Mouse (Mus musculus): ENCODE data around the gene Uqcc2. TPM values are rescaled to one million over a fixed set of nuclear protein-coding genes. Genes with fewer than 3 reads are reported as not detected.

Uqcc2 gene
- polyA plus RNA-seq, 1 experiment from 2014 or later, result 372 TPM

- 85% methylated on average over 10 of the region's 10 CpGs for WGBS
- H3K9ac ChIP-seq, result no peak overlapping the region
These were observed 2.5 kb downstream of the Uqcc2 start for GRCm38 (mm10) chr17:27131240-27131665.

GRCm38 (mm10) chr17:27130246-27130645 lies 3.5 kb downstream of the Uqcc2 start:
- no peak overlapping the region for H3K4me2 ChIP-seq
- no peak overlapping the region for H3K9ac ChIP-seq
- H3K36me3 ChIP-seq (replicated peaks), result no peaks in the 10 kb centered on the region
- no peak overlapping the region for H3K4me3 ChIP-seq
- no peak for ATAC-seq (replicated peaks)
- peak overlapping the region; percentile 47; the same call in 1 of the 2 replicates for H3K27ac ChIP-seq
- WGBS, result 46% methylated on average over 9 of the region's 9 CpGs
- no peaks in the 10 kb centered on the region for H3K9me3 ChIP-seq
- peaks cover 83% of the 10 kb centered on the region for H3K4me1 ChIP-seq
- 0 out of 2 replicates have a peak, but pooled peaks cover 3% of the 10 kb centered on the region for H3K27me3 ChIP-seq (replicated peaks)

More at GRCm38 (mm10) chr17:27131240-27131665, 2.5 kb downstream of the Uqcc2 start:
- Histone ChIP-seq H3K4me1 (peaks cover 73% of the 10 kb centered on the region), H3K4me3 (no peak overlapping the region), H3K36me3 (replicated peaks) (no peaks in the 10 kb centered on the region), H3K27me3 (replicated peaks) (0 out of 2 replicates have a peak, but pooled peaks cover 3% of the 10 kb centered on the region), H3K4me2 (no peak overlapping the region), H3K9me3 (no peaks in the 10 kb centered on the region), H3K27ac (no peak overlapping the region)
- ATAC-seq (replicated peaks), result no peak

- H3K4me2 ChIP-seq, result no peak overlapping the region
- no peaks in the 10 kb centered on the region for H3K9me3 ChIP-seq
- no peak overlapping the region for H3K4me3 ChIP-seq
- H3K27me3 ChIP-seq (replicated peaks), result no peaks in the 10 kb centered on the region
- no peak for ATAC-seq (replicated peaks)
- WGBS, result 85% methylated on average over 7 of the region's 7 CpGs
- H3K4me1 ChIP-seq, result peaks cover 84% of the 10 kb centered on the region
- H3K27ac ChIP-seq, result peak overlapping the region; percentile 16; the same call in 1 of the 2 replicates
- no peaks in the 10 kb centered on the region for H3K36me3 ChIP-seq (replicated peaks)
- H3K9ac ChIP-seq, result no peak overlapping the region
These were observed 3.9 kb downstream of the Uqcc2 start for GRCm38 (mm10) chr17:27129819-27130218.

GRCm38 (mm10) chr17:27129291-27129690 lies 4.4 kb downstream of the Uqcc2 start:
- no peaks in the 10 kb centered on the region for H3K9me3 ChIP-seq
- no peak overlapping the region for H3K9ac ChIP-seq
- WGBS, result 68% methylated on average over 13 of the region's 13 CpGs
- H3K4me3 ChIP-seq, result no peak overlapping the region
- 0 out of 2 replicates have a peak overlapping the region, but pooled peaks have one; percentile 6 for H3K27ac ChIP-seq
- H3K4me1 ChIP-seq, result peaks cover 81% of the 10 kb centered on the region
- no peak for ATAC-seq (replicated peaks)
- no peaks in the 10 kb centered on the region for H3K27me3 ChIP-seq (replicated peaks)
- H3K4me2 ChIP-seq, result no peak overlapping the region
- no peaks in the 10 kb centered on the region for H3K36me3 ChIP-seq (replicated peaks)

GRCm38 (mm10) chr17:27128189-27128588 lies 5.5 kb downstream of the Uqcc2 start:
- peaks cover 77% of the 10 kb centered on the region for H3K4me1 ChIP-seq
- ATAC-seq (replicated peaks), result no peak
- no peak overlapping the region for H3K9ac ChIP-seq
- no peak overlapping the region for H3K27ac ChIP-seq
- H3K27me3 ChIP-seq (replicated peaks), result no peaks in the 10 kb centered on the region
- H3K36me3 ChIP-seq (replicated peaks), result no peaks in the 10 kb centered on the region
- 93% methylated on average over 5 of the region's 5 CpGs for WGBS
- H3K9me3 ChIP-seq, result no peaks in the 10 kb centered on the region
- H3K4me2 ChIP-seq, result no peak overlapping the region
- no peak overlapping the region for H3K4me3 ChIP-seq

DNA sequence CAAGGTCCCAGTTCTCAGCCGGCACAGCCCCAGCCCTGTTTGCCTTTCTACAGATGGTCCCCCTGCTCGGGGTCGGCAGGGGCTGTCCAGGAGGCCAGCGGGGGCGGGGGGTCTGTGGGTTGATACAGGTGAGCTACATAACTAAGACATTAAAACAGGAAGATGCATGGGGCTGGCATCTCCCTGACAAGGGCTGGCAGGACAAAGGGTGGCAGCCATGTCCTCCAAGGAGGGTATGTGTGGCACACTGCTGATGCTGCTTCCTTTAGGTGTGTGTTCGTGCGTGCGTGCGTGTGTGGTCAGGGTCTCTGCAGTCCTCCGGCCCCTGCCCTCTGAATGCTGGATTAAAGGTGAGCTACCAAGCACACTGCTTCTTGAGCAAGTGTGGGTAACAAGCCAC lies 6.7 kb downstream of the Uqcc2 start:
- H3K27ac ChIP-seq, result peak overlapping the region; percentile 62
- WGBS, result 75% methylated on average over 10 of the region's 10 CpGs
- H3K4me3 ChIP-seq, result no peak overlapping the region
- H3K4me2 ChIP-seq, result no peak overlapping the region
- no peaks in the 10 kb centered on the region for H3K9me3 ChIP-seq
- peaks cover 6% of the 10 kb centered on the region; the same call in 1 of the 2 replicates for H3K36me3 ChIP-seq (replicated peaks)
- H3K27me3 ChIP-seq (replicated peaks), result no peaks in the 10 kb centered on the region
- H3K4me1 ChIP-seq, result peaks cover 65% of the 10 kb centered on the region
- H3K9ac ChIP-seq, result 0 out of 2 replicates have a peak overlapping the region, but pooled peaks have one; percentile 9
- ATAC-seq (replicated peaks), result no peak

DNA sequence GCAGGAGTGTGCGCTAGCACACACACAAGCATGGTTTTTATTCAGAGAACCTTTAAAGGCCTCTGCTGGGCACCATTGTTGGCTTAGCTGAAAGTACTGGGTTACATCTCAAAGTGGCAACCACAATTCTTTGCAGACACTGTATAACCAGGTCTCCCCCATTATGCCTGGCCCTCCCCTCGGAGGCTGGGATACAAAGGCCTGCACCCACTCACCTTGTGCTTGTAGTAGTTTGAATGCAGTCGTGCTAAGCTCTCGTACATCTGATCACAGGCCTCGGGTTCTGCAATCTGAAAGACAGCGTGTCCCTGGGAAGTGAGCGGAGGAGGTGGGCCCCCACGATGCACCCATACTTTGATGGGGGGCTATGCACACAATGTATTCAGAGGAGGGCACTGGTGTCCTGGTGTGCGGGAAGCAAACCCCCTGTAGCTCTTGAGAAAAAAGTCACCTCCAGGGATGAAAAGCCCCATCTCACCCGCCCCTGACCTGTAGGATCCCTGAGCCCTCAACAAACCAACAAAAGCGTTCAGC lies 8.0 kb downstream of the Uqcc2 start:
- Histone ChIP-seq H3K9me3 (no peaks in the 10 kb centered on the region), H3K27ac (peak overlapping the region; percentile 62), H3K36me3 (replicated peaks) (peaks cover 9% of the 10 kb centered on the region; the same call in 1 of the 2 replicates), H3K4me3 (no peak overlapping the region), H3K27me3 (replicated peaks) (no peaks in the 10 kb centered on the region), H3K4me2 (no peak overlapping the region), H3K4me1 (peaks cover 62% of the 10 kb centered on the region), H3K9ac (no peak overlapping the region)
- no peak for ATAC-seq (replicated peaks)
- WGBS, result 78% methylated on average over 11 of the region's 11 CpGs

DNA sequence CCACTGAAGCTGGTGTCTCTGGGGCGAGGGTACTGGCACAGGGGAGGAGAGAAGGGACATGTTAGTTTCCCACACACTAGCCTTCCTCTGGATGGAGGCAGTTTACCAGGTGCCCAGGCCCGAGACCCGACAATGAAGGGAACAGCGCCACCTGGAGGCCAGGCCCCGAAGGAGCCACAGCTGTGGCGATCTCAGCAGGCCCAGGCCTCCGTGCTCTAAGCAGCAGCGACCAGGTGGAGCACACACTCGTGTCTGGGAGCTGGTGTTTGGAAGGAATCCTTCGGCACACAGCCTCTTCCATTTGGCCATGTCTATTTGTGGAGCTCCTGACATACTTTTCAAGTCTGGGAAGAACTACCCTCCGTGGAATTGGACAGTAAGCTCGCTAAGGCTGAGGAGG lies 8.5 kb downstream of the Uqcc2 start:
- no peak overlapping the region for H3K4me2 ChIP-seq
- H3K9me3 ChIP-seq, result no peaks in the 10 kb centered on the region
- WGBS, result 33% methylated on average over 12 of the region's 12 CpGs
- H3K27me3 ChIP-seq (replicated peaks), result no peaks in the 10 kb centered on the region
- H3K4me1 ChIP-seq, result peaks cover 62% of the 10 kb centered on the region
- no peak for ATAC-seq (replicated peaks)
- H3K36me3 ChIP-seq (replicated peaks), result peaks cover 9% of the 10 kb centered on the region; the same call in 1 of the 2 replicates
- H3K27ac ChIP-seq, result peak overlapping the region; percentile 28; the same call in 1 of the 2 replicates
- 0 out of 2 replicates have a peak overlapping the region, but pooled peaks have one; percentile 14 for H3K9ac ChIP-seq
- no peak overlapping the region for H3K4me3 ChIP-seq

GRCm38 (mm10) chr17:27123813-27124375 lies 9.8 kb downstream of the Uqcc2 start:
- peaks cover 54% of the 10 kb centered on the region for H3K4me1 ChIP-seq
- 77% methylated on average over 7 of the region's 7 CpGs for WGBS

DNA sequence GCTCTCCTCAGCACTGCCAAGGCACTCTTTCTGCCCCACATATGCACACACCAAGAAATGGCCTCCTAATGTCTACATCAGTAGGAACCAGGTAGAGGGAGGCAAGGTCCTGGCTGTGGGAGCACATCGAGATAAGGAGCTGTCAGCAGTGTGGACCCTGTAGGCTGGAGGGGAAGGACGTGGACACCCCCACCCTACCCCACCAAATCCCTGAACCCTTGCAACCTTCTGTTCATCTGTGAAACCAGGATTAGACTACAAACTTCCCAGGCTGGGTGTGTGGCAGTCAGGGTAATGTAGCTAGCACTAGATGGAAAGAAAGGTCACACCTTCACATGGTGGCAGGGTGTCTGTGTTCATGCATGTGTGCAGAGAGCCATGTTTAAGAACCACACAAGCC lies 10.6 kb downstream of the Uqcc2 start:
- no peak for ATAC-seq (replicated peaks)
- H3K36me3 ChIP-seq (replicated peaks), result peaks cover 9% of the 10 kb centered on the region; the same call in 1 of the 2 replicates
- H3K27me3 ChIP-seq (replicated peaks), result no peaks in the 10 kb centered on the region
- H3K27ac ChIP-seq, result no peak overlapping the region
- WGBS, result 92% methylated on average over 2 of the region's 2 CpGs
- H3K9me3 ChIP-seq, result no peaks in the 10 kb centered on the region
- H3K4me1 ChIP-seq, result peaks cover 48% of the 10 kb centered on the region
- H3K4me2 ChIP-seq, result no peak overlapping the region
- H3K4me3 ChIP-seq, result no peak overlapping the region
- no peak overlapping the region for H3K9ac ChIP-seq

More at GRCm38 (mm10) chr17:27123813-27124375, 9.8 kb downstream of the Uqcc2 start:
- Histone ChIP-seq H3K4me2 (no peak overlapping the region), H3K9me3 (no peaks in the 10 kb centered on the region), H3K9ac (no peak overlapping the region), H3K27me3 (replicated peaks) (no peaks in the 10 kb centered on the region), H3K4me3 (no peak overlapping the region), H3K27ac (no peak overlapping the region), H3K36me3 (replicated peaks) (peaks cover 9% of the 10 kb centered on the region; the same call in 1 of the 2 replicates)
- no peak for ATAC-seq (replicated peaks)

DNA sequence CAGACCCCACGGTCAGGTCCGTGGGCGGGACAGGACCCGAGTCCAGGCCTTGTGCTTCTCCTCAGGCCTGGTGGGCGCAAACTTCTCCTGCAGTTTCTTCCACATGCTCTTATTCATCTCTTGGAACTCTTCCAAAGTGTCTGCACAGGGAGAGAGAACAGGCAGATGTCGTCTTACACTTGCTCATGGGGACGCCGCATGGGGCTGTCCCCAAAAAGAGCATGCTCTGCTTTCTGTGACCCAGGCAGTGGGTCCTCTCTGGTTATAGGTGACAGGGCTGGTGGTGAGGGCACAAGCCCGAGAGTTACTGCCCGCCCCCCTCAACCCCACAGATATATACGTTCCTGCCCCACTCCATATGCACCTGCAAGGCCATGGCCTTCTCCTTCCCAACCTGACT lies 11.0 kb downstream of the Uqcc2 start:
- H3K4me1 ChIP-seq, result peaks cover 44% of the 10 kb centered on the region
- 90% methylated on average over 11 of the region's 11 CpGs for WGBS
- no peak overlapping the region for H3K4me3 ChIP-seq
- H3K27ac ChIP-seq, result no peak overlapping the region
- no peak overlapping the region for H3K9ac ChIP-seq
- H3K4me2 ChIP-seq, result no peak overlapping the region
- no peak for ATAC-seq (replicated peaks)
- peaks cover 9% of the 10 kb centered on the region; the same call in 1 of the 2 replicates for H3K36me3 ChIP-seq (replicated peaks)
- no peaks in the 10 kb centered on the region for H3K9me3 ChIP-seq
- no peaks in the 10 kb centered on the region for H3K27me3 ChIP-seq (replicated peaks)

DNA sequence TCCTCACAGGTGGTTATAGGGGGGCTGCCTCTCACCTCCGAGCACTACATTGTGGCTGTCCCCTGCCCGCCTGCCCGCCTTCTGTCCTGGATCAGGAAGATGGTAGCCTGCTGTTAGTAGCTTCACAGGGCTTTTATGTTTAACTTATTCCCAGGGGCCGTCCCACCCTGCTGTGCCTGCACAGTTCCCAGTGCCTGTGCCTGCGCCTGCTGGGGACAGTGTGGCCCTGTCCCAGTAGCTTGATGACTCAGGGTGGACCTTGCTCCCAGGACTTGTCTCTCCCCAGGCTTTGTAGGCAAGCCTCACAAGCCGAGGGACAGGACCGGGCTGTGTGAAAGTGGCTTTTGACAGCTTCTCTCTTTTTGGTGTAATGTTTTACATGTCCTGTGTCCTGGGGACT lies 11.9 kb downstream of the Uqcc2 start:
- no peaks in the 10 kb centered on the region for H3K27me3 ChIP-seq (replicated peaks)
- H3K4me3 ChIP-seq, result no peak overlapping the region
- H3K4me1 ChIP-seq, result peaks cover 35% of the 10 kb centered on the region
- peaks cover 9% of the 10 kb centered on the region; the same call in 1 of the 2 replicates for H3K36me3 ChIP-seq (replicated peaks)
- H3K4me2 ChIP-seq, result no peak overlapping the region
- H3K9me3 ChIP-seq, result no peaks in the 10 kb centered on the region
- no peak for ATAC-seq (replicated peaks)
- H3K9ac ChIP-seq, result no peak overlapping the region
- 68% methylated on average over 7 of the region's 7 CpGs for WGBS
- no peak overlapping the region for H3K27ac ChIP-seq
